In the genomic region with DNA sequence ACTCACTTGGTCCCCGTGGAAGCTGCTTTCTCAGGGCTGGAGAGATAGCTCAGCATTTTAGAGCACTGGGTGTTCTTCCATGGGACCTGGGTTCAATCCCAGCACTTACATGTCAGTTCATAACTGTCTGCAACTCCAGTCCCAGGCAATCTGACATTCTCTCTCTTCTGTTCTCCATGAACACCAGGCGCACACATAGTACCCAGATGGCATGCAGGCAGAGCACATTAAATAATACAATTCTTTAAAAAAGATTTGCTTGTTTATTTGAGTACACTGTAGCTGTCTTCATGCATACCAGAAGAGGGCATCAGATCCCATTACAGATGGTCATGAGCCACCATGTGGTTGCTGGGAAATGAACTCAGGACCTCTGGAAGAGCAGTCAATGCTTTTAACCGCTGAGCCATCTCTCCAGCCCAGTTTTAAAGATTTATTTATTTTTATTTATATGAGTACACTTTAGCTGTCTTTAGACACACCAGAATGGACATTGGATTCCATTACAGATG, we compare ENCODE assay signal across 21 mouse cellular contexts. TPM values are rescaled to one million over a fixed set of nuclear protein-coding genes. Genes with fewer than 3 reads are reported as not detected.
DNase-seq lines count a peak whose midpoint lies in the region; ATAC-seq and TF ChIP-seq lines count a peak whose summit lies in the region.
"Had no signal": no experiment of that assay in that cellular context is flagged by ENCODE, and none has a peak within 500 bp of the region (broad histone marks: within the 10 kb centered on the region; RNA-seq: fewer than 3 reads in every experiment).

No protein-coding gene starts in this region.

- H3K27me3 ChIP-seq in kidney, embryonic 15.5 days, result no peaks in the 10 kb centered on the region
- no peaks in the 10 kb centered on the region for H3K27me3 ChIP-seq in liver, embryonic 14.5 days (ENCODE audit: control insufficient read depth, insufficient read depth, low read length)
- H3K27me3 ChIP-seq in liver, embryonic 11.5 days (replicated peaks; ENCODE audit: control insufficient read depth, insufficient read depth, low read length), result no peaks in the 10 kb centered on the region
- no peaks in the 10 kb centered on the region for H3K27me3 ChIP-seq in CH12.LX (replicated peaks)
- H3K27me3 ChIP-seq: neural tube, embryonic 13.5 days had no signal

- no peaks in the 10 kb centered on the region for H3K36me3 ChIP-seq in kidney, embryonic 15.5 days
- no peaks in the 10 kb centered on the region for H3K36me3 ChIP-seq in liver, embryonic 14.5 days (replicated peaks; ENCODE audit: control insufficient read depth, insufficient read depth, low read depth)
- H3K36me3 ChIP-seq in liver, embryonic 11.5 days (ENCODE audit: control insufficient read depth, insufficient read depth, low read length), result no peaks in the 10 kb centered on the region
- no peaks in the 10 kb centered on the region for H3K36me3 ChIP-seq in CH12.LX (replicated peaks in 1 of 2; ENCODE audit: control insufficient read depth in 1 of 2, insufficient read depth in 1 of 2, low read length in 1 of 2)
- H3K36me3 ChIP-seq: forebrain, embryonic 10.5 days; midbrain, embryonic 10.5 days; neural tube, embryonic 13.5 days had no signal

- no peak overlapping the region for H3K9ac ChIP-seq in kidney, embryonic 15.5 days
- H3K9ac ChIP-seq in liver, embryonic 14.5 days (replicated peaks), result no peak overlapping the region
- H3K9ac ChIP-seq in liver, embryonic 11.5 days (ENCODE audit: low read depth, low read length), result no peak overlapping the region
- no peak overlapping the region for H3K9ac ChIP-seq in CH12.LX (ENCODE audit: insufficient read depth, low read depth)
- H3K9ac ChIP-seq: hindbrain, embryonic 14.5 days; neural tube, embryonic 13.5 days had no signal

- no peaks in the 10 kb centered on the region for H3K4me1 ChIP-seq in kidney, embryonic 15.5 days
- H3K4me1 ChIP-seq in liver, embryonic 14.5 days (replicated peaks; ENCODE audit: control insufficient read depth in 2 of 2, insufficient read depth in 2 of 2, low read length in 1 of 2), result no peaks in the 10 kb centered on the region
- no peaks in the 10 kb centered on the region for H3K4me1 ChIP-seq in liver, embryonic 11.5 days (replicated peaks; ENCODE audit: control insufficient read depth, insufficient read depth, low read length)
- H3K4me1 ChIP-seq in CH12.LX (ENCODE audit: control insufficient read depth in 1 of 2, insufficient read depth in 2 of 2), result peaks cover 0 to 8% of the 10 kb centered on the region in 2 experiments; a peak in 2 of 4 replicates
- H3K4me1 ChIP-seq: neural tube, embryonic 13.5 days had no signal

- TF ChIP-seq RAD21 in CH12.LX (IDR thresholded peaks at IDR 0.05; ENCODE audit: low read depth, low read length), result peak; percentile 1

- no peaks in the 10 kb centered on the region for H3K79me2 ChIP-seq in CH12.LX (replicated peaks; ENCODE audit: control insufficient read depth, extremely low read depth, insufficient read depth, poor library complexity, severe bottlenecking)

- no peak for TF ChIP-seq EP300 in liver, embryonic 14.5 days (IDR thresholded peaks at IDR 0.05; ENCODE audit: low read depth)
- TF ChIP-seq EP300 in CH12.LX (IDR thresholded peaks at IDR 0.05; ENCODE audit: low read length), result no peak

- TF ChIP-seq CTCF in liver, embryonic 14.5 days (IDR thresholded peaks at IDR 0.05; ENCODE audit: low read depth), result 0 out of 2 replicates have a peak, but pooled peaks have one; percentile 16
- peak in 1 of 2 experiments; percentile 52; a peak in 2 of 4 replicates for TF ChIP-seq CTCF in CH12.LX (conservative IDR thresholded peaks at IDR 0.05 in 1 of 2, IDR thresholded peaks at IDR 0.05 in 1 of 2; ENCODE audit: low read depth in 2 of 2, low read length in 2 of 2)

- H3K4me2 ChIP-seq in kidney, embryonic 15.5 days, result no peak overlapping the region
- no peak overlapping the region for H3K4me2 ChIP-seq in liver, embryonic 14.5 days (ENCODE audit: low read depth)
- H3K4me2 ChIP-seq in liver, embryonic 11.5 days, result no peak overlapping the region
- H3K4me2 ChIP-seq in CH12.LX (ENCODE audit: insufficient read depth, low read depth, poor library complexity, severe bottlenecking), result no peak overlapping the region
- H3K4me2 ChIP-seq: hindbrain, embryonic 14.5 days; neural tube, embryonic 13.5 days had no signal

- dilution Hi-C loops in CH12.LX (cut with MboI; ENCODE audit: extremely low pct_ligation_motif_present, extremely low pct_unique_long_range_greater_than_20kb, low sequenced_read_pairs), result no loop called here

- TF ChIP-seq POLR2A in CH12.LX (IDR thresholded peaks at IDR 0.05; ENCODE audit: low read depth, low read length), result no peak

- H3K4me3 ChIP-seq in kidney, embryonic 15.5 days (replicated peaks), result no peak overlapping the region
- no peak overlapping the region for H3K4me3 ChIP-seq in liver, embryonic 14.5 days (ENCODE audit: insufficient read depth in 1 of 2, low read depth in 2 of 2, low read length in 2 of 2)
- no peak overlapping the region for H3K4me3 ChIP-seq in liver, embryonic 11.5 days (ENCODE audit: low read depth, low read length)
- H3K4me3 ChIP-seq in CH12.LX (replicated peaks in 1 of 3; ENCODE audit: low read depth in 2 of 3, low read length in 2 of 3, poor library complexity in 1 of 3), result no peak overlapping the region
- H3K4me3 ChIP-seq: forebrain, embryonic 10.5 days; midbrain, embryonic 10.5 days; myocyte; neural tube, embryonic 13.5 days had no signal

- DNase-seq in kidney, adult 9 months, result peak; percentile 11
- DNase-seq in liver, embryonic 14.5 days (ENCODE audit: low read depth in 3 of 3, low spot score in 3 of 3), result no peak
- DNase-seq in liver, embryonic 11.5 days (ENCODE audit: low spot score), result no peak
- DNase-seq in 416B (ENCODE audit: low read depth), result peak; percentile 1
- DNase-seq in CH12.LX (ENCODE audit: extremely low read depth), result no peak
- no peak for DNase-seq in ovary, adult 18-20 months (ENCODE audit: low spot score)
- DNase-seq: adrenal gland, postnatal 36 days; cerebellum, adult 18-20 months; cerebellum, postnatal 14 days; gastrocnemius, postnatal 14 days; right cerebral cortex, postnatal 4 days had no signal

- WGBS in kidney, embryonic 15.5 days, result 89% methylated on average over 3 of the region's 3 CpGs
- 62% methylated on average over 3 of the region's 3 CpGs for WGBS in liver, embryonic 14.5 days (ENCODE audit: insufficient replicate concordance)
- 75% methylated on average over 3 of the region's 3 CpGs for WGBS in liver, embryonic 11.5 days

- ATAC-seq in kidney, embryonic 15.5 days (replicated peaks; ENCODE audit: low FRiP score), result no peak
- ATAC-seq in liver, embryonic 14.5 days (ENCODE audit: insufficient read depth), result no peak
- no peak for ATAC-seq in liver, embryonic 11.5 days (replicated peaks; ENCODE audit: low FRiP score)
- ATAC-seq: forebrain, embryonic 16.5 days; inflammation-experienced regulatory T-cells, adult 6 months; midbrain, embryonic 16.5 days had no signal

- no peak overlapping the region for H3K27ac ChIP-seq in kidney, embryonic 15.5 days
- H3K27ac ChIP-seq in liver, embryonic 14.5 days, result no peak overlapping the region
- no peak overlapping the region for H3K27ac ChIP-seq in liver, embryonic 11.5 days (ENCODE audit: low read depth, low read length)
- H3K27ac ChIP-seq in CH12.LX (ENCODE audit: insufficient read depth, low read depth), result no peak overlapping the region
- H3K27ac ChIP-seq: forebrain, embryonic 10.5 days; hindbrain, embryonic 14.5 days; midbrain, embryonic 10.5 days; neural tube, embryonic 13.5 days had no signal

- in situ Hi-C loops in CH12.LX (cut with MboI; ENCODE audit: low pct_ligation_motif_present, low pct_unique_long_range_greater_than_20kb, low sequenced_read_pairs), result no loop called here

- no peaks in the 10 kb centered on the region for H3K9me3 ChIP-seq in kidney, embryonic 15.5 days (replicated peaks)
- no peaks in the 10 kb centered on the region for H3K9me3 ChIP-seq in liver, embryonic 14.5 days (ENCODE audit: control insufficient read depth, low read length)
- no peaks in the 10 kb centered on the region for H3K9me3 ChIP-seq in liver, embryonic 11.5 days (ENCODE audit: control insufficient read depth, low read length)
- no peaks in the 10 kb centered on the region for H3K9me3 ChIP-seq in CH12.LX (replicated peaks; ENCODE audit: low read length)
- H3K9me3 ChIP-seq: forebrain, embryonic 10.5 days; midbrain, embryonic 10.5 days; neural tube, embryonic 13.5 days had no signal

TF ChIP-seq in CH12.LX, 34 proteins besides CTCF, POLR2A, EP300 and RAD21:
- no peak for TF ChIP-seq MAZ (IDR thresholded peaks at IDR 0.05; ENCODE audit: low read depth, low read length)
- peak; percentile 12; the same call in 1 of the 2 replicates for TF ChIP-seq SMC3 (IDR thresholded peaks at IDR 0.05; ENCODE audit: low read depth, low read length)
TF ChIP-seq in CH12.LX: peak in this region for 1.

RNA-seq across cellular contexts. Expression of gene Lrguk, which starts 44.7 kb away (rescaled TPM):
- 1.1 and 1.3 TPM in 2 replicates for polyA plus RNA-seq in kidney, embryonic 15.5 days (2015; fragmentation: Nextera tagmentation; extraction: Ambion mirVana)
- 0.01 and 0.02 TPM in 2 replicates for polyA plus RNA-seq in liver, embryonic 14.5 days (2012; rRNA removed)
- 0.01 TPM in 1 of 2 replicates, not detected in the other for polyA plus RNA-seq in liver, embryonic 14.5 days (2014; fragmentation: Nextera tagmentation; extraction: Ambion mirVana)
- 0.67 and 1.1 TPM in 2 replicates for polyA plus RNA-seq in liver, embryonic 11.5 days (2014; fragmentation: Nextera tagmentation; extraction: Ambion mirVana)
- total RNA-seq in CH12.LX (2012; rRNA removed) (0.76 and 0.85 TPM in 2 replicates), CH12.LX (2014; rRNA removed) (0.49 and 1.1 TPM in 2 replicates)
- 1.4 and 1.6 TPM in 2 replicates for polyA plus RNA-seq in CH12.LX (2012; ENCODE audit: insufficient read length, low read depth)
- polyA plus RNA-seq: inflammation-experienced regulatory T-cells, adult 6 months; liver, adult 2 months had no signal

Comparison
In these comparisons a context has a peak if more than half of its experiments do, and no peak if none do; other contexts are left out.
1. DNase-seq: peak in kidney, adult 9 months (single experiment) and 416B (single experiment); none in liver, embryonic 14.5 days (0 of 3), liver, embryonic 11.5 days (single experiment), CH12.LX (single experiment) and ovary, adult 18-20 months (single experiment).